Mouse (Mus musculus) stomach, postnatal 0 days (tissue): Measurements from ENCODE around the gene Misp. TPM values are rescaled to one million over a fixed set of nuclear protein-coding genes. Genes with fewer than 3 reads are reported as not detected.

Experiments used
- ATAC-seq: fragments of 200-750 bp; cut with Nextera tagmentation; 2 replicates; pipeline ENCODE4 v1.8.0; 2017; ENCODE audit not compliant: low FRiP score, low TSS enrichment
- DNase-seq: peaks from one replicate; pipeline ENCODE4 v3.0.0-alpha.2; 2016; ENCODE audit warnings: low spot score
- H3K27ac ChIP-seq: fragments of 300-500 bp; sonication (generic); replicated peaks from 2 replicates; pipeline ENCODE4 v1.5.1; 2014; ENCODE audit warnings: mild to moderate bottlenecking, control low read depth
- H3K27me3 ChIP-seq: fragments of 300-500 bp; sonication (generic); 2 replicates; pipeline ENCODE4 v1.6.1; 2014; ENCODE audit warnings: low read length; ENCODE audit not compliant: control insufficient read depth, insufficient read depth
- H3K36me3 ChIP-seq: fragments of 300-500 bp; sonication (generic); 2 replicates; pipeline ENCODE4 v1.6.1; 2014; ENCODE audit warnings: low read length, mixed read lengths; ENCODE audit not compliant: control insufficient read depth, insufficient read depth
- H3K4me1 ChIP-seq: fragments of 300-500 bp; sonication (generic); replicated peaks from 2 replicates; pipeline ENCODE4 v1.6.1; 2014; ENCODE audit warnings: antibody characterized with exemption; ENCODE audit not compliant: control insufficient read depth, insufficient read depth
- H3K4me2 ChIP-seq: fragments of 300-500 bp; sonication (generic); replicated peaks from 2 replicates; pipeline ENCODE4 v1.6.1; 2014; ENCODE audit warnings: low read depth, mild to moderate bottlenecking, control low read depth, moderate library complexity
- H3K4me3 ChIP-seq: fragments of 300-500 bp; sonication (generic); 2 replicates; pipeline ENCODE4 v1.5.1; 2014; ENCODE audit warnings: low read depth, low read length, control low read depth
- H3K9ac ChIP-seq: fragments of 300-500 bp; sonication (generic); 2 replicates; pipeline ENCODE4 v1.6.1; 2014; ENCODE audit warnings: mild to moderate bottlenecking, low read length, control low read depth, mixed read lengths
- H3K9me3 ChIP-seq: fragments of 300-500 bp; sonication (generic); 2 replicates; pipeline ENCODE4 v1.6.1; 2016; ENCODE audit warnings: low read length; ENCODE audit not compliant: control insufficient read depth
- CTCF ChIP-seq: IDR thresholded peaks from 2 replicates; pipeline ENCODE4 v1.5.1; 2016; ENCODE audit warnings: antibody characterized with exemption, low read depth, mild to moderate bottlenecking, moderate library complexity
- EP300 ChIP-seq: optimal IDR thresholded peaks from 2 replicates; pipeline ENCODE3; 2016; ENCODE audit warnings: antibody characterized with exemption
- WGBS: fragments of 180-500 bp; shearing (Covaris S2); extraction: QIAGEN DNeasy Blood & Tissue Kit; methylation state at CpG from one replicate; pipeline ENCODE4 v1.1.7; 2014; 5-methylcytosine and 5-hydroxymethylcytosine counted together
- polyA plus RNA-seq: library from polyadenylated mRNA; unstranded; fragments of >200 nt; fragmentation: Nextera tagmentation; extraction: Ambion mirVana; gene quantifications from 2 replicates; pipeline ENCODE4 v1.2.1, GENCODE M21; 2015

Gene Misp
- polyA plus RNA-seq, 1 experiment from 2014 or later = 58.0 TPM

GRCm38 (mm10) chr10:79793051-79793737, 27.6 kb upstream of the Misp start, which contains the start of gene Palm:
Gene Palm (plus strand): TSS chr10:79793572.
- Histone ChIP-seq H3K4me2 (peak within 1 kb of the TSS; percentile 90), H3K4me3 (peak within 1 kb of the TSS; percentile 83), H3K27me3 (no peaks in the 10 kb centered on the region), H3K4me1 (peaks cover 9% of the 10 kb centered on the region), H3K9ac (peak within 1 kb of the TSS; percentile 78), H3K9me3 (no peaks in the 10 kb centered on the region), H3K27ac (peak within 1 kb of the TSS; percentile 80), H3K36me3 (no peaks in the 10 kb centered on the region)
- WGBS = 6% methylated on average over 37 of the region's 51 CpGs
- DNase-seq = peak; percentile 72
- TF ChIP-seq CTCF (peak; percentile 81), EP300 (no peak)
- peak; percentile 43 for ATAC-seq

GRCm38 (mm10) chr10:79793738-79794490, 26.9 kb upstream of the Misp start:
- Histone ChIP-seq H3K9ac (peak overlapping the region; percentile 78), H3K4me3 (peak overlapping the region; percentile 83), H3K27ac (peak overlapping the region; percentile 80), H3K27me3 (no peaks in the 10 kb centered on the region), H3K36me3 (no peaks in the 10 kb centered on the region), H3K4me2 (peak overlapping the region; percentile 90), H3K4me1 (peaks cover 9% of the 10 kb centered on the region), H3K9me3 (no peaks in the 10 kb centered on the region)
- WGBS = 5% methylated on average over 22 of the region's 38 CpGs
- peak; percentile 53 for ATAC-seq
- 0 out of 2 replicates have a peak, but pooled peaks have one; percentile 3 for TF ChIP-seq CTCF
- peak; percentile 39 for TF ChIP-seq EP300
- DNase-seq = no peak

- ATAC-seq (peak; percentile 36; the same call in 1 of the 2 replicates), DNase-seq (peak; percentile 56)
- Histone ChIP-seq H3K4me1 (peaks cover 9% of the 10 kb centered on the region), H3K4me2 (peak overlapping the region; percentile 90), H3K9ac (peak overlapping the region; percentile 78), H3K27me3 (no peaks in the 10 kb centered on the region), H3K4me3 (peak overlapping the region; percentile 83), H3K27ac (peak overlapping the region; percentile 80), H3K9me3 (no peaks in the 10 kb centered on the region), H3K36me3 (no peaks in the 10 kb centered on the region)
- TF ChIP-seq EP300 (no peak), CTCF (no peak)
- 10% methylated on average over 10 of the region's 10 CpGs for WGBS
Measured at GRCm38 (mm10) chr10:79794491-79794931, 26.3 kb upstream of the Misp start.

GRCm38 (mm10) chr10:79795905-79796304, 24.9 kb upstream of the Misp start:
- TF ChIP-seq CTCF = peak; percentile 23; the same call in 1 of the 2 replicates
- TF ChIP-seq EP300 = no peak
- no peak overlapping the region for H3K4me3 ChIP-seq
- no peaks in the 10 kb centered on the region for H3K36me3 ChIP-seq
- DNase-seq (no peak), ATAC-seq (no peak)
- WGBS = 98% methylated on average over 3 of the region's 3 CpGs
- H3K27ac ChIP-seq = no peak overlapping the region
- peaks cover 9% of the 10 kb centered on the region for H3K4me1 ChIP-seq
- H3K4me2 ChIP-seq = no peak overlapping the region
- H3K27me3 ChIP-seq = no peaks in the 10 kb centered on the region
- no peak overlapping the region for H3K9ac ChIP-seq
- H3K9me3 ChIP-seq = no peaks in the 10 kb centered on the region

GRCm38 (mm10) chr10:79797326-79797725, 23.5 kb upstream of the Misp start:
- Histone ChIP-seq H3K9ac (no peak overlapping the region), H3K4me2 (no peak overlapping the region), H3K4me3 (no peak overlapping the region), H3K27me3 (no peaks in the 10 kb centered on the region), H3K36me3 (no peaks in the 10 kb centered on the region), H3K4me1 (peaks cover 9% of the 10 kb centered on the region), H3K9me3 (no peaks in the 10 kb centered on the region), H3K27ac (no peak overlapping the region)
- 45% methylated on average over 15 of the region's 15 CpGs for WGBS
- no peak for TF ChIP-seq CTCF
- TF ChIP-seq EP300 = no peak
- DNase-seq (no peak), ATAC-seq (no peak)
